Mouse (Mus musculus) ES-CJ7 (cell line): ENCODE results near the gene Hjurp.
"Not testable (repeated sequence)": the region's sequence is repeated elsewhere in the genome, so short reads cannot be mapped to it uniquely, and the experiment has no call there.

Experiments
- DNase-seq: peaks from one replicate; pipeline ENCODE4 v3.0.0; 2011; ENCODE audit warnings: low read depth, low spot score

The Hjurp gene

DNA sequence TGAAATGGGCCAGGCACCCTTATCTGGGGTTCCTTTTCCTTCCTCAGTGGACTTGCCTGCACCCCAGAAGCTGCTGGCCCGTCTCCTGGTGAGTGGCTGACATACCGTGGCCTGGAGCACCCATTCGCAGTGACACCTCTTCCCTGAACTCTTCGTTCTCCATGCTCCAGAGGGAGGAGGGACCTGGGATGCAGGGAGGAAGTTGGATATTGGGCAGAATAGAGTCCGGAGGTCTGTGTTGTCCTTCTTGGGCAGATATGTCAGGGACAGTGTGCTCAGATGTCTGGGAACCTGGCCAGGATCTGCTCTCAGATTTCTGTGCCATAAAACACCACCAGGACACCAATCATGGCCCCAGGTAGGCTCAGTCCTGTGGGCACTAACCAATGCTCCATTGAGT, 37.4 kb downstream of the Hjurp start:
- DNase-seq: no peak

DNA sequence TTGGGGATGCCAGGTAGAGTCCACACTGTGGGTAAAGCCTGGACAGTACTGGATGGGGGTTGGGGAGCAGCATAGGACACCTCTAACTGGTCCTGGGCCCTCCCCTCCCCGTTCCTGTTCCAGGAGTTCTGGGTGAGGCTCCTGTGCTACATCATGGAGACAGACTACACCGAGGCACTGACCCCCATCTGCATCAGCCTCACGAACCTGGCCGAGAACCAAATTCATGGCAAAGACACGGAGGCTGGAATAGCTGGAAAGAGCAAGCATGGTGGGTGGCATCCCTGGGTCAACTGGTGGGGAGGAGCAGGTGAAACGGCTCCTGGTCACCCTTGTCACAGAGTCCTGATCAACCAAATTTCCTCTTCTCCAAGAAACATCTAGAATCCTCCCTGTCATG, 38.7 kb downstream of the Hjurp start:
- no peak for DNase-seq

DNA sequence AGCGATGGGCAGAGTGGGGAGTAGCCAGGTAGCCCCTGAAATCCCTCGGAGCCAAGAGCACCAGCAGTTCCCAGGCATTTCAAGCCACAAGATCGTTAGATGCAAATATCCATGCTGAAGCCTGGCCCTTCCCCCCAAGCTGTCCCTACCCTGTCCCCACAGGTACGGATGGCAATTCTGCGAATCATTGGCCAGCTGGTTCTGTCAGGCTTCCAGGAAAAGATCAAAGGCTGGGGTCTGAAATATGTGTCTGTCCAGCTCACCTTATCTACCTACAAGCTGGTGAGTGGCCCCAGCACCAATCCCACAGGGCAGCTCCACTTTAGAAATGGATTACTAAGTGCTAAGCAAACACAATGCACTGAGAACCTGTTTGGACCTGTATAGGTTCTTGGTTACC, 40.1 kb downstream of the Hjurp start:
- DNase-seq: no peak

DNA sequence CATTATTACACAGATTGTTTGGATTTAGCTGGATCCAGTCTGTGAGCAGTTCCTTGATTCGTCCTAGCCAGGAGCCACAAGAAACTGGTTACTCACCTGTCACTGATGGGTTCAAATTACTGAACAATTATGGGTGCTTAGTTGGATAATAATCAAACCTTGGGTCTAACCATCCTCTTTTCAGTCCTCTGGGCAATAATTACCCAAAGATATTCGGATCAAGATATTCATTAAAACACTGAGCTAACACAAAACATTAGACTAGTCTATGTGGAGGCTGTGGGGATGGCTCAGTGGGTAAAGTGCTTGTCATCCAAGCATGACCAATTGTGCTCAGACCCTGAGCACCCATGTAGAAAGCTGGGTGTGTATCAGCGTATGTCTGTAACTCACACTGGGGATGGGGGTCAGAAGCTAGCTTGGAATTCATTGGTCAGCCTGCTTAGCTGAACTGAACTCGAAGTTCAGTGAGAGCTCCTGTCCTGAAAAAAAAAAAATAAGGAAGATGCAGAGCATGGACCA, 41.5 kb downstream of the Hjurp start:
- no peak for DNase-seq

DNA sequence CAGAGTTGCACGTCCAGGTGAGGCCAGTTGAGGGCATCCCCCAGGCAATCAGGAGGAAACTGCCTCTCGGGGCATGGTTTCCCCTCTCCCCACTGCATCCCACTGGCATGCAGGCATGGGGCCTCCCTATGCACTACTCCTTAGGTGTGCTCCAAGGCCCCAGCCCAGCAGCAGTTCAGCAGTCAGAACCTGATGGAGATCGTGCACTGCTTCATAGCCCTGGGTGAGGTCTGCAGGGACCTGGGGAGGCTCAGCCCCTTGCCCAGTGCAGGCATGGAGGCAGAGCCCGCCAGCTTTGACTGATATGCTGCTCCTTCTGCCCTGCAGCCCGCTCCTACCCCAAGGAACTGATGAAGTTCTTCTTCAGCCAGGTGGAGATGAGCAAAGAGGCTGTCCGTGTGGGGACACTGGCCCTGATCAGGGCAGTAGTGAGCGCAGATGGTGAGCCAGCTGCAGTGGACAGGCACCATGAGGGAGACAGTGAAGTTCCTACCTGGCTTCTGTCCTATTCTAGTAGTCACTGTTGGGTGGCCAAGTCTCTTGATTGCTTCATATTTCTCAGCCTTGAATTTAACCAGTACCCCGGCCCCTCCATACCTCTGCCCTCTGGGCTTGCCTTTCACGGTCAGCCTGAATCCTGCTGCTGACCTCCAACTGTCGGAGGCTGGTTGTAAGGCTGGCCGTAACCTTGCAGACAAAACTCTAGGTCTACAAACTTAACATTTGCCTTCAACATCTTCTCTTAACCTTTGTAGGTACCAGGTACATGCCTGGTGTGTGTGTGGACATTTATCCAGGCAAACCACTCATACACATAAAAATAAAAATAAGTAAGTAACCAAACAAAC, 42.2 kb downstream of the Hjurp start:
- no peak for DNase-seq

DNA sequence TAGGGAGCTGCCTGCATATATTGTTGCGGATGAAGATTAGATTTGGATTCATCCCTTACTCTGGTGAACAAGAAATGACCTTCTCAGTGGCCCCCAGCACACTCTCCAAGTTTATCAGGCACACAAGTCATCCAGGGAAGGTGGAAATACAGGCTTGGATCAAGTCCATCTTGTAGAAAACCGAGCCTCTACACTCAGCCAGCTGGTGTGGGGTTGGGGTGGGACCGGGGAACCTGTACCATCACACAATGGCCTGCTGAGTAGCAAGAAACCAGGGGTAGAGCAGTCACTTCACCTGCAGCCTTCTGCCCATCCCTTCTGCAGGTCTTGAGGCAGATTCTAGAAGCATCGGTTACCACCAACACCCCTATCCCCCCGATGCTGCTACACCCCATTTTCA, 42.8 kb downstream of the Hjurp start:
- DNase-seq: no peak

DNA sequence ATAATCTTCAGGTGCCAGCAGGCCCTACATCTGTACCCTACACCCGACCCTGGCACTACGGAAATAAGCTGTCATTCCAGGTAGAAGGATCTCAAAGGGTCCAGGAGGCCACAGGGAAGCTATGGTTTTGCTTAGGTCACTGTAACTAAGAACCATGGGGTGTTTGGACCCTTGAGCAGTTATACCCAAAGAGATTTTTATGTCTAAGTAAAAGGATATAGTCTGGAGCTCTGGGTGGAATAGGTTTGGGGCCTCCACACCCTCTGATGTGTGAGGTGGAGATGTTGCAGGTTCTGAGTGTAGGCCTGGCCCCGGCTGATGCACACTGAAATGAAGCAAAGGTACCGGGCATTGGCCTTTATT, 43.2 kb downstream of the Hjurp start:
- no peak for DNase-seq

DNA sequence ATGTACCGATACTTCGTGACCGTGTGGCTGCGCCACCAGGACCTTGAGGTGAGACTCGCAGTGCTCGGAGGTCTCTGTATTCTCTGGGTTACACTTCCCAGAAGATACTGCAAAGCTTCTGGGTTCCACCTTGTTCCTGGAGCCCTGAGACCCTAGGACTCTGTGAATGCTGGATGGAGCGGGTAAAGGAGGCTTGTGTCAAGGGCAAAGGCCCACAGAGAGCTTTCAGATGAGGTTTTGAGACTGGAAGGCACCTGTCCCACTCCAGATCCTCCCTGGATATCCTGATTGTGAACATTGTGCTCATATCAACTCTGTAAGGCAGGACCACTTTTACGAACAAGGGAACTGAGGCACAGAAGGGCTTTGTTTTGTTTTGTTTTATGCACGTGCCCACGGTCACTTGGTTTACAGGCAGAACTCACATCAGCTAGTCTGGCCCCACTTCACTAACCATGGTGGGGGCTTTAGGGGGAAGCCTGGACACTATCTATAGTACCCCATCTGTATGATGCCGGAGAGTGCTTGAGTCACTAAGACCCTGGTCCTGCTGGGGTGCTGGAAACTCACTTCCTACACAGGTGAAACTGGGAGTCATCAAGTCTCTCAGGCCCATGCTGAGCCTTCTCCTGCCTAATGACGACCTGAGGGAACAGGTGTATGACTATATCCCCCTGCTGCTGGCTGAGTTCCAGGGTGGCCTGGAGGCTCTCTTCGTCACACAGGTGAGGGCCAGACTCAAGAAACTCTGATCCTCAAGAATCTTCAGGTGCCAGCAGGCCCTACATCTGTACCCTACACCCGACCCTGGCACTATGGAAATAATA, 43.8 kb downstream of the Hjurp start:
- DNase-seq: no peak

DNA sequence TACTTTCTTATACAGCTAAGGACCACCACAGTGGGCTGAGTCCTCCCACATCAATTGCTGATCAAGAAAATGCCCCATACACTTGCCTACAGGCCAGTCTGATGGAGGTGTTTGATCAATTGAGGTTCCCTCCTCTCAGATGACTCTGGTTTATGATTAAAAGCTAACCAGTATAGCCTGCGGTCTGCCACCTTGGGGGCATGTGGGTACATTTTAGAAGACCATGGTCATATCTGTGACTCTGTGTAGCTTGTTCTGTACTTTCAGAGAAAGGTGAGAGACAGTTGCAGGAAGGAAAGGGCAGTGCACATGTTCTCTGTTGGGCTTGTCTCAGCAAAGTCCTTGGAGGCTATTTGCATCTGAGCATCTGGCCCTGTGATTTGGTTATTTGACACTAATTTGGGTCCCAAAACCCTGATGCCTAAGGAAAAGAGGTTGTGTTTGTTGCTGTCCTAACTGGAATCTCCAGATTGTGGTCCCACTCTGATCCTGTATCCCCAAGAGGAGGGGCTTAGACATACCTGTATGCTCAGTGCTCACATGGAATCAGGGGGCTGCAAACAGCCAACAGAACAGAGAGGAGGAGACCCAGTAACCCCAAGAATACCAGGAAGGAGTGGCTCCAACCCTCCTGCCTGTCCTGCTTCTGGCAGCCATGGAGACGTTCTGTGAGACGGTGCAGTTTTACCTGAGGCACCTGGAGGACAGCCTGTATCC, 44.6 kb downstream of the Hjurp start:
- no peak for DNase-seq

DNA sequence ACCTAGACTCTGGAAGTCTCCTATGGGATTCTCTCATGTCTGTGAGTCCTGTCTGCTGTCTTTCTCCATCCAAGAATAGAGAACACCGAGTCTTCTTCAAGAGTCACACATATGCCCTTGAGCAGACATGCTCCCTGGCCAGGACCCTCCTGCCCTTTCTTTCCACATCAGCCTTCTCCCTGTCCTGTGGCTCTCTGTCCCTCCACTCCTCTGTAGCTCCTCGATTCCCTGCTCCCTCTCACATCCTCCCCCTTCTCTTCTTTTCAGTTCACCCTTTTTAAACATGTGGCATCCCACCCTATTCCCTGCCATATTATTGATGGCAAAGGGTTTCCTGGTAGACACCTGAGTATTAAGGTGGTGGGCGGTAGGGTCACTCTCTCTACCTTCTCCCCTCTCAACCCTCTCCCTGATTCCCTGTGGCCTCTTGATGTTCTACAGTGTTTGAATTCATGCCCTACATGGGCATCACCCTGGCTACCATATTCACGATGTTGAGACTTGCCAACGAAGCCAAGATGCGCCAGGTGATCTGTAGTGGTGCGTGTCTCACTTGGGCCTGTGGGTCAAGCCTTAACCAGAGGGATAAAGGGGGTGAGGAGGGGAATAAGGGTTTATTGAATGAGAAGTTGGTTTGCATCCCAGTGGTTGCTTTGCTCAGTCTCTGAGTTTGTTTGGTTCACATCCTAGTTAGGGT, 45.5 kb downstream of the Hjurp start:
- DNase-seq: no peak

DNA sequence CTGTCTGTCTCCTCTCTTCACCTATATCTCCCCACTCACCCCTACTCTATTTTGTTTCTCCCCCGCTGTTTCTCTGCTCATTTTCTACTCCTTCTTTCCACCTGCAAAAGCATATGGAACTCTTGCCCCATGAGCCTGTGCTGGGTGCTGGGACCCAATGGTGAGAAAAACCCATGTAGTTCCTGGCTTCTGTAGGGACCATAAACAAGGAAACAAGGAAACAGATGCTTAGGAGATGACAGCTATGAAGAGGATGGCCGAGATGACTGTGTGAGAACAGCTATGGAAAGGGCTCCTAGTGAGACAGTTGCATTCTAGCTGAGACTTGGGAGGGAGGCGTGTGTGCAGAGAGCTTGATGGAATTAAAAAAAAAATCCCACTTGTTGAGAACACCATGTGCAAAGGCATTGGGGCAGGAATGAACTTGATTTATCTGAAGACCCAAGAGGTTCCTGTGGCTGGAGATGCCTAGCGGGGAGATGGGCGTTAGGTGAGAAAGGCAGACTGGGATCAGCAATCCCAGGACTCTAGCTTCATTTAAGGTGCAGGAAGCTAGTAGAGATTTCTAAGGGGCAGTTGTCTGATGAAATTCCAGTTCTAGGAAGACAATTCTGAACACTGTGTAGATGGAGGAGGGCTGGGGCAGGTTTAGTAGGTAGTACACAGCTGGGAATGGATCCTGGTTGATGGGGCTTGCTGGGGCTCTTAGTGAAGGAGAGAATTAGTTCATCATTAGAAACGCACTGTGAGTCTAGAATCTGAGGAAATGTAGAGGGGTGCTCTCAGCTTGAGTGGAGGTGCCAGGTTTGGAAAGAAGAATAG, 46.2 kb downstream of the Hjurp start:
- DNase-seq: no peak

DNA sequence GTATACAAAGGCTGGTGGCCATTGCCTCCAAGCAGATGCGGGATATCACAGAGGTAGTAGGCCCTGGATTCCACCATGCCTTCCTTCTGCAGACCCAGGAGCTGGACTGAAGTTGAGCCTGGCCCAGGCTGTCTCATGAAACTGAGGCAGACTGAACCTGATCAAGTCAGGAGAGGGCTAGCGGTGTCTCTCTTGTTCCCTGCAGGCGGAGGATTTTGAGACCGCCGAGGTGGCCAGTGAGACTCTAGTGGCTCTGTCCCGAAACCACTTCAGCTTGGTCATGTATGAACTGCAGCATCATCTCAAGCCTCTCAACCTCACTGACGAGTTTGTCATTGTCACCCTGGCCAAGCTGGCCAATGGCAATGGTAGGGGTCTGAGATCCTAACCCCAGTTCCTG, 47.0 kb downstream of the Hjurp start:
- DNase-seq: no peak

DNA sequence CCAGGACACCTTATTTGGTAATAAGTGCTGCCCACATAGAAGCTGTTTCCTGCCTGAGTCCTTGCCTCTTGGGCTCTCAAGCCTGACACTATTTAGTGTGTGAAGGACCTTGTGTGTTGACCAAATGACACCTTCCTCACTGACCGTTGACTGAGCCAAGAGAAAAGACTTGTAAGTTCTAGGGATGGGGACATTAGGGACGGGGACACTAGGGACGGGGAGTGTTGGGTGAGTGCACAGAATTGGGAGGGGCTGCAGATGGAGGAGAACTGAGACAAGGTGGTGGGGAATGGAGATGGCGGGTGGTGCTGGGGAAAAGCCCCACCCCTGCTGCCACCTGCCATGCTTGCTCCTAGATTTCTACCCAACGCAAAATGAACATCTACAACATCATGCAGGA, 47.4 kb downstream of the Hjurp start:
- no peak for DNase-seq

DNA sequence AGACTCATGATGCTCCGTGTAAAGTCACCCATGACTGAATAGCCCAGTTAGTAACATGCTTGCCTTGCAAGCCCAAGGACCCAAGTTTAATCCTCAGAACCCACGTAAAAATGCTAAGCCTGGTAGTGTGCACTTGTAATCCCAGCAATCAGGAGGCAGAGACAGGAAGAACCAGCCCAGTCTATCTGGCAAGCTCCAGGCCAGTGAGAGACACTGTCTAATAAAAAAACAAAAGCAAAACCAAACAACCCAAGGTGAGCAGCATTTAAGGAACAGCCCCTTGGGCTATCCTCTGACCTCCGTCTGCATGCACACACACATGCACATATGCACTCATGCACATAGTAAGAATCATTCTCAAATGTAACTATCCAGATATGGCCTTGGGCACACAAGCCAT, 47.9 kb downstream of the Hjurp start:
- no peak for DNase-seq

DNA sequence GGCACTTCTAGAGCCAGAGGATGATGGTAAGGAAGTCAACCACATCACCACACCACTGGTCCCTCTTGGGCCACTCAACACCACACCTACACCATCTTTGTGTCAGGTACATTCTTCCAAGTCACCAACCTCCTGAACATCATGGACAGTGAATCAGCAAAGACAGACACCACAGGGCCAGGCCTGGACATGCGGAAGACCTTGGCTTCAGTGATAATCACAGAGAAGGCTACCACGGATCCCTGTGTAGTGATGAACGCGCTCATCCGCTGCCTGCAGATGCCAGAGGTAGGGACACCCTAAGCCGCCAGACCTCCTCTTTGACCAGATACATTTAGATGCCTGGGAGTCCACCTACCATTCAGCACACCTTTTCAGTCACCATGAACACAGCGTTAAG, 49.3 kb downstream of the Hjurp start:
- DNase-seq: no peak

DNA sequence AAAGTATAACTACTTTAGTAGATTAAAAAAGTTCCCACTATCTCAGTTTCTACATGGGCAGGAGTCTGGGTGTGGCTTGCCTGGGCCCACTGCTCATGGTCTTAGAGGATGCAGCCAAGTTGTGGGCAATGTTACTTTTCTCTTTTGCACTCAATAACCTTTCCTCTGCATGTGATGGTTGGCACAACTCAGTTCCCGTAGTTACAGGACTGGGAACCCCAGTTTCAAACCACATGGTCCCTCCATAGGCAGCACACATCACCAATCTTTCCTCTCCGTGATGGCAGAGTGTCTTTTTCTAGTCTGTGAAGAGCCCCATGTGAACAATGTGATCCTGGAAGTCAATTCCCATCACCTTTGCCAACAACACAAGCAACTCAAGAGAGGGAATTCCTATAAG, 50.0 kb downstream of the Hjurp start:
- DNase-seq: no peak

DNA sequence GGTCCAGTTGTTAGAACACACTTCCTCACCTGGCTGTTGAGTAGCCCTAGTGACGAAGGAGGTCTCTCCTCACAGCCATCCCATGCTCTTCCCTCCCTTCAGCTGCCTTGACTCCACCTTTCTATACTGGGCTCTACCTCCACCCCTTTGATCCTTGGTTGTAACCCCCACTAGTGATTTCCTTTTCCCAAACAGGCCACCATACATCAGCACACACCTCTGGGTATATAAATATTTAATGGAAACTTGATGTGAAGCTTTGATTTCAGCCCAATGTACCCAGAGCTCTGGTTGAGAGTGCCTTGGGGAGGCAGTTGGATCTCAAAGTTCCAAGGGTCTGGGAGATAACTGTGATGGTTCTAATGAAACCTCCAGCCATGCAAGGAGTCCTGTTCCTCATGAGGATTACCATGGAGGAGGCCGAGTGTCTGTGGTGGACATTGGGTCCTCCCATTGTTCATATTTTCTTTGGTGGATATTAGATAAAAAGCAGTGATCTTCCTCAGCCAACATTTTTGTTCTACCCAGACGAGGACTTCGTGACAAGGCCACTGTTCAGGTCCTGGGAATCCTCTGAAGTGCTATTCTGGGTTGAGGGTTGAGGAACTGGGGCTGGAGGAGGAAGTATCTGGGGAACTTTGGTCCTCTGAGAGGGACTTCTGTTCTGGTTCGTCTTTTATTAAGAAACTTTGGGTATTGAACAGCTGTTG, 50.6 kb downstream of the Hjurp start, which contains the start of gene Mroh2a:
Gene Mroh2a (plus strand): TSS at position 317 of the 710 bp plus-strand sequence.
- no peak for DNase-seq

DNA sequence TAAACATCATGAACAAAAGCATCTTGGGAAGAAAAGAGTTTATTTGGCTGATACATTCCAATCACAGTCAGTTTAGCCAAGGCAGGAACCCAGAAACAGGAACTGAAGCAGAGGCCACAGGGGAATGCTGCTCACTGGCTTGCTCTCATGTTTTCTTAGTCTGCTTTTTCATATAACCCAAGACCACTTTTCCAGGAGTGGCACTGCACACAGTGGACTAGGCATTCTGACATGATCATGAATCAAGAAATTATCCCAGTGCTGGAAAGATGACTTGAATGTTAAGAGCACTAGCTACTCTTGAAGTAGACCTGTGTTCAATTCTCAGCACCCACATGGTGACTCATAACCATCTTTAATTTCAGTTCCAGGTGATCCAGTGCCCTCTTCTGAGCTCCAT, 51.7 kb downstream of the Hjurp start:
- no peak for DNase-seq

DNA sequence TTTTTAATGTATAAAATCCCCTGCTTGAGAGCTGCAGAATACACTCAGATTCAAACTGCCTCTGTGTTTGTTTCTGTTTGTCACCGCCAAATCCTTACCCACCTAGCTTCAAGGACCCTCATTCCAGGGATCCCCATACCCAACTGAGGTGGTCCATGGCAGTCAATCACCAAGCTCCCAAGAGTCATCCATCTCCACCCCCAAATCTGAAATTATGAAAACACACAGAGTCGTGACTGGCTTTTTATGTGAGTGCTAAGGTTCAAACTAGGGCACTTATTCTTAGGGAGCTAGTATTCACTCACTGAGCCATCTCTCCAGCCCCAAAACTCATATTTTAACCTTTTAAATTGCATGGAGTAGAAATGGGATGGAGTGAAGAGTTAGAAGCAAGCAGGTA, 52.1 kb downstream of the Hjurp start:
- DNase-seq: not testable (repeated sequence)
